Mouse (Mus musculus): ENCODE measurements at regions not wholly inside any gene's neighbourhood (a gene's known extent, or its start where the extent isn't known, plus 50 kb on each side); places are given as distances from the start of the nearest gene placed in this dataset.
A peak's percentile ranks its signal among the peaks of the same experiment; 100 is the strongest.

- no peaks in the 10 kb centered on the region for H3K9me3 ChIP-seq
- no peak overlapping the region for H3K4me3 ChIP-seq
- H3K4me1 ChIP-seq, result peaks cover 29% of the 10 kb centered on the region
- peak; percentile 82 for DNase-seq (ENCODE audit: low spot score)
- 32% methylated on average over 17 of the region's 17 CpGs for WGBS
- H3K27ac ChIP-seq, result peak overlapping the region; percentile 17; the same call in 1 of the 2 replicates
- H3K36me3 ChIP-seq, result no peaks in the 10 kb centered on the region
- H3K27me3 ChIP-seq (ENCODE audit: insufficient read depth, poor library complexity, severe bottlenecking), result 0 out of 2 replicates have a peak, but pooled peaks cover 6% of the 10 kb centered on the region
Measured at GRCm38 (mm10) chr6:116767738-116768522, 51.2 kb upstream of the Tmem72 start.

- Histone ChIP-seq H3K27me3 (ENCODE audit: insufficient read depth, poor library complexity, severe bottlenecking) (0 out of 2 replicates have a peak, but pooled peaks cover 5% of the 10 kb centered on the region), H3K9me3 (no peaks in the 10 kb centered on the region), H3K27ac (no peak overlapping the region), H3K4me1 (no peaks in the 10 kb centered on the region), H3K36me3 (no peaks in the 10 kb centered on the region), H3K4me3 (no peak overlapping the region)
- no peak for DNase-seq (ENCODE audit: low spot score)
- 77% methylated on average over 12 of the region's 12 CpGs for WGBS
Measured at GRCm38 (mm10) chr6:116774954-116775675, 58.4 kb upstream of the Tmem72 start.

GRCm38 (mm10) chr6:116786553-116787335 is 70.0 kb upstream of the Tmem72 start:
- no peaks in the 10 kb centered on the region for H3K27me3 ChIP-seq (ENCODE audit: insufficient read depth, poor library complexity, severe bottlenecking)
- no peaks in the 10 kb centered on the region for H3K36me3 ChIP-seq
- H3K27ac ChIP-seq, result no peak overlapping the region
- no peak for DNase-seq (ENCODE audit: low spot score)
- H3K4me1 ChIP-seq, result no peaks in the 10 kb centered on the region
- H3K9me3 ChIP-seq, result no peaks in the 10 kb centered on the region
- no peak overlapping the region for H3K4me3 ChIP-seq
- WGBS, result 62% methylated on average over 3 of the region's 3 CpGs

GRCm38 (mm10) chr6:116793321-116793960 is 76.7 kb upstream of the Tmem72 start:
- no peaks in the 10 kb centered on the region for H3K27me3 ChIP-seq (ENCODE audit: insufficient read depth, poor library complexity, severe bottlenecking)
- H3K4me3 ChIP-seq, result no peak overlapping the region
- H3K9me3 ChIP-seq, result no peaks in the 10 kb centered on the region
- no peaks in the 10 kb centered on the region for H3K36me3 ChIP-seq
- 74% methylated on average over 4 of the region's 4 CpGs for WGBS
- DNase-seq (ENCODE audit: low spot score), result no peak
- H3K4me1 ChIP-seq, result peaks cover 10% of the 10 kb centered on the region; the same call in 1 of the 2 replicates
- no peak overlapping the region for H3K27ac ChIP-seq

- H3K4me1 ChIP-seq, result peaks cover 10% of the 10 kb centered on the region; the same call in 1 of the 2 replicates
- H3K36me3 ChIP-seq, result no peaks in the 10 kb centered on the region
- H3K9me3 ChIP-seq, result no peaks in the 10 kb centered on the region
- WGBS, result 75% methylated on average over 9 of the region's 9 CpGs
- DNase-seq (ENCODE audit: low spot score), result no peak
- no peak overlapping the region for H3K4me3 ChIP-seq
- no peak overlapping the region for H3K27ac ChIP-seq
- no peaks in the 10 kb centered on the region for H3K27me3 ChIP-seq (ENCODE audit: insufficient read depth, poor library complexity, severe bottlenecking)
Measured at GRCm38 (mm10) chr6:116793961-116794336, 77.2 kb upstream of the Tmem72 start.

- Histone ChIP-seq H3K27ac (no peak overlapping the region), H3K36me3 (no peaks in the 10 kb centered on the region), H3K9me3 (no peaks in the 10 kb centered on the region), H3K27me3 (ENCODE audit: insufficient read depth, poor library complexity, severe bottlenecking) (no peaks in the 10 kb centered on the region), H3K4me3 (no peak overlapping the region), H3K4me1 (peaks cover 16% of the 10 kb centered on the region)
- 63% methylated on average over 12 of the region's 12 CpGs for WGBS
- DNase-seq (ENCODE audit: low spot score), result no peak
Measured at GRCm38 (mm10) chr6:116821215-116821912, 104.7 kb upstream of the Tmem72 start.

- WGBS, result 89% methylated on average over 6 of the region's 6 CpGs
- no peak for DNase-seq (ENCODE audit: low spot score)
- peaks cover 16% of the 10 kb centered on the region for H3K4me1 ChIP-seq
- no peak overlapping the region for H3K27ac ChIP-seq
- no peaks in the 10 kb centered on the region for H3K36me3 ChIP-seq
- H3K9me3 ChIP-seq, result no peaks in the 10 kb centered on the region
- no peak overlapping the region for H3K4me3 ChIP-seq
- H3K27me3 ChIP-seq (ENCODE audit: insufficient read depth, poor library complexity, severe bottlenecking), result no peaks in the 10 kb centered on the region
Measured at GRCm38 (mm10) chr6:116822605-116823004, 105.9 kb upstream of the Tmem72 start.

- H3K27ac ChIP-seq, result no peak overlapping the region
- H3K27me3 ChIP-seq (ENCODE audit: insufficient read depth, poor library complexity, severe bottlenecking), result no peaks in the 10 kb centered on the region
- 74% methylated on average over 2 of the region's 2 CpGs for WGBS
- peaks cover 8% of the 10 kb centered on the region for H3K4me1 ChIP-seq
- H3K36me3 ChIP-seq, result no peaks in the 10 kb centered on the region
- H3K4me3 ChIP-seq, result no peak overlapping the region
- no peak for DNase-seq (ENCODE audit: low spot score)
- no peaks in the 10 kb centered on the region for H3K9me3 ChIP-seq
Measured at GRCm38 (mm10) chr6:116825628-116826027, 108.9 kb upstream of the Tmem72 start.

- Histone ChIP-seq H3K27ac (no peak overlapping the region), H3K27me3 (ENCODE audit: insufficient read depth, poor library complexity, severe bottlenecking) (no peaks in the 10 kb centered on the region), H3K4me1 (no peaks in the 10 kb centered on the region), H3K4me3 (no peak overlapping the region), H3K9me3 (no peaks in the 10 kb centered on the region), H3K36me3 (no peaks in the 10 kb centered on the region)
- WGBS, result 68% methylated on average over 2 of the region's 2 CpGs
- no peak for DNase-seq (ENCODE audit: low spot score)
Measured at GRCm38 (mm10) chr6:116829341-116829740, 112.6 kb upstream of the Tmem72 start.

- Histone ChIP-seq H3K36me3 (no peaks in the 10 kb centered on the region), H3K9me3 (no peaks in the 10 kb centered on the region), H3K27ac (no peak overlapping the region), H3K4me1 (peaks cover 5% of the 10 kb centered on the region; the same call in 1 of the 2 replicates), H3K4me3 (no peak overlapping the region), H3K27me3 (ENCODE audit: insufficient read depth, poor library complexity, severe bottlenecking) (no peaks in the 10 kb centered on the region)
- no peak for DNase-seq (ENCODE audit: low spot score)
- WGBS, result 52% methylated on average over 11 of the region's 11 CpGs
Measured at GRCm38 (mm10) chr6:116845990-116846862, 129.5 kb upstream of the Tmem72 start.

- no peak for DNase-seq (ENCODE audit: low spot score)
- no peaks in the 10 kb centered on the region for H3K27me3 ChIP-seq (ENCODE audit: insufficient read depth, poor library complexity, severe bottlenecking)
- H3K4me3 ChIP-seq, result no peak overlapping the region
- no peak overlapping the region for H3K27ac ChIP-seq
- H3K9me3 ChIP-seq, result no peaks in the 10 kb centered on the region
- peaks cover 5% of the 10 kb centered on the region; the same call in 1 of the 2 replicates for H3K4me1 ChIP-seq
- WGBS, result 37% methylated on average over 10 of the region's 10 CpGs
- no peaks in the 10 kb centered on the region for H3K36me3 ChIP-seq
Measured at GRCm38 (mm10) chr6:116848538-116849093, 131.9 kb upstream of the Tmem72 start.
